Mouse (Mus musculus) forebrain, embryonic 13.5 days (tissue): ENCODE data around the gene Pde3a. TPM values are rescaled to one million over a fixed set of nuclear protein-coding genes. Genes with fewer than 3 reads are reported as not detected.

Experiments
- ATAC-seq: fragments of 200-750 bp; cut with Nextera tagmentation; 2 replicates; pipeline ENCODE4 v1.8.0; 2017
- H3K27ac ChIP-seq: fragments of 300-500 bp; sonication (generic); 2 replicates; pipeline ENCODE4 v1.5.1; 2015; ENCODE audit warnings: inconsistent platforms, mild to moderate bottlenecking, moderate library complexity
- H3K27me3 ChIP-seq: fragments of 300-500 bp; sonication (generic); 2 replicates; pipeline ENCODE4 v1.6.1; 2015; ENCODE audit warnings: mild to moderate bottlenecking, inconsistent platforms
- H3K36me3 ChIP-seq: fragments of 300-500 bp; sonication (generic); 2 replicates; pipeline ENCODE4 v1.6.1; 2015; ENCODE audit warnings: mild to moderate bottlenecking, inconsistent platforms; ENCODE audit not compliant: poor library complexity, severe bottlenecking
- H3K4me1 ChIP-seq: fragments of 300-500 bp; sonication (generic); 2 replicates; pipeline ENCODE4 v1.6.1; 2015; ENCODE audit warnings: inconsistent platforms
- H3K4me2 ChIP-seq: fragments of 300-500 bp; sonication (generic); 2 replicates; pipeline ENCODE4 v1.6.1; 2015; ENCODE audit warnings: inconsistent platforms, mild to moderate bottlenecking, moderate library complexity
- H3K4me3 ChIP-seq: fragments of 300-500 bp; sonication (generic); 2 replicates; pipeline ENCODE4 v1.5.1; 2015; ENCODE audit warnings: mild to moderate bottlenecking, inconsistent platforms
- H3K9ac ChIP-seq: fragments of 300-500 bp; sonication (generic); 2 replicates; pipeline ENCODE4 v1.6.1; 2015; ENCODE audit warnings: mild to moderate bottlenecking, inconsistent platforms
- H3K9me3 ChIP-seq: fragments of 300-500 bp; sonication (generic); replicated peaks from 2 replicates; pipeline ENCODE4 v1.6.1; 2016; ENCODE audit warnings: inconsistent platforms
- WGBS: fragments of 180-500 bp; shearing (Covaris S2); methylation state at CpG from one replicate; pipeline ENCODE4 v1.1.7; 2015; 5-methylcytosine and 5-hydroxymethylcytosine counted together
- polyA plus RNA-seq: library from polyadenylated mRNA; unstranded; fragments of >200 nt; fragmentation: Nextera tagmentation; extraction: Ambion mirVana; gene quantifications from 2 replicates; pipeline ENCODE4 v1.2.1, GENCODE M21; 2015

Pde3a gene
- polyA plus RNA-seq, 1 experiment from 2014 or later: 0.84 TPM

GRCm38 (mm10) chr6:141485302-141486021 lies 236.4 kb downstream of the Pde3a start:
- Histone ChIP-seq H3K9me3 (no peaks in the 10 kb centered on the region), H3K27ac (no peak overlapping the region), H3K4me2 (no peak overlapping the region), H3K36me3 (no peaks in the 10 kb centered on the region), H3K27me3 (no peaks in the 10 kb centered on the region), H3K9ac (no peak overlapping the region), H3K4me3 (no peak overlapping the region), H3K4me1 (peaks cover 5% of the 10 kb centered on the region; the same call in 1 of the 2 replicates)
- ATAC-seq: peak; percentile 86
- WGBS: 43% methylated on average over 10 of the region's 10 CpGs

DNA sequence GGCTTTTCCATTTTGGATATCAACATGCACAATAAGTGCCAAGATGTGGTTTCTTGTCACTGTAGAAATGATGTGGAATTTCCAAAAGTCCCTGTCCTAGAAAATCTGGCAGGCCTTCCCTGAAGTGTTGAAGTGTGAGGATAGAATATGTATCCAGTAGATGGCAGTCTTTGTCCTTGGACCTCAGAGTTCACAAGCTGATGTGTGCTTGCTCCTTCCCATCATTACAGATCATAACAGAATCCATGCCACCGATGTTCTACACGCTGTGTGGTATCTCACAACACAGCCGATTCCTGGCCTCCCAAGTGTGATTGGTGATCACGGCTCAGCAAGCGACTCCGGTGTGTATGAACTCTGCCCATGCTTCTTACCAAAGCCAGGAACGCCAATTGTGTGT lies 238.2 kb downstream of the Pde3a start:
- WGBS: 62% methylated on average over 7 of the region's 7 CpGs
- Histone ChIP-seq H3K27me3 (no peaks in the 10 kb centered on the region; the same call in 1 of the 2 replicates), H3K36me3 (no peaks in the 10 kb centered on the region), H3K4me2 (no peak overlapping the region), H3K27ac (no peak overlapping the region), H3K4me3 (no peak overlapping the region), H3K4me1 (peaks cover 5% of the 10 kb centered on the region; the same call in 1 of the 2 replicates), H3K9me3 (no peaks in the 10 kb centered on the region), H3K9ac (no peak overlapping the region)
- peak; percentile 61 for ATAC-seq

DNA sequence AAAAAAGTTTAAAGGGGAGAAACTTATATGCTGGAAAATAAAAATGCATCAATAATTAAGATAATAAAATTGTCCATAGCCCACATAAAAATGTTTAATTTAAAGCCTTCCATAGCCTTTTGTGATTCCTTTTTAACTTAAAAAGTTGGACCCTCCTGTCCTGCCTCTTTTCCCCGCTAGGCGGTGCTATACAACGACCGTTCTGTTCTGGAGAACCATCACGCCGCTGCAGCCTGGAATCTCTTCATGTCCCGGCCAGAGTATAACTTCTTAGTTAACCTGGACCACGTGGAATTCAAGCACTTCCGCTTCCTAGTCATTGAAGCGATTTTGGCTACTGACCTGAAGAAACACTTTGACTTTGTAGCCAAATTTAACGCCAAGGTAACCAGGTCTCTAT lies 239.6 kb downstream of the Pde3a start:
- peaks cover 6% of the 10 kb centered on the region for H3K27me3 ChIP-seq
- 15% methylated on average over 11 of the region's 11 CpGs for WGBS
- no peak overlapping the region for H3K4me2 ChIP-seq
- no peak overlapping the region for H3K4me3 ChIP-seq
- no peaks in the 10 kb centered on the region for H3K9me3 ChIP-seq
- no peak overlapping the region for H3K27ac ChIP-seq
- no peak overlapping the region for H3K9ac ChIP-seq
- peaks cover 5% of the 10 kb centered on the region; the same call in 1 of the 2 replicates for H3K4me1 ChIP-seq
- H3K36me3 ChIP-seq: no peaks in the 10 kb centered on the region
- ATAC-seq: 0 out of 2 replicates have a peak, but pooled peaks have one; percentile 37

DNA sequence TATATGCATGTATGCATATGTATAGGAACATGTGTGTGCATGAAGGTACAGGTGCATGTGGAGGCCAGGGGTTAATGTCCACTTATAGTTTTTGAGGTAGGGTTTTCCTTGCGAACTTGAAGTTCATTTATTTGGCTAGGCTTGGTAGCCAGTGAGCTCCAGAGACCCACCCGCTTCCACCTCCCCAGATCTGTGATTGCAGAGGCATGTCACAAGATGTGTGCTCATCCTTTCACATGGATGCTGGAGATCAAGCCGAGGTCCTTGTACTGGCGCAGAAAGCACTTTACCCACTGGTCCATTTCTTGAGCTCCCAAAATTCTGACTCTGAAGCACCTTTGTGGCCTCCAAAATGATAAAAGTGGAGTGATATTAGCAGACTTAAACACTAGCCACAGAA lies 245.8 kb downstream of the Pde3a start:
- Histone ChIP-seq H3K4me1 (peaks cover 25% of the 10 kb centered on the region), H3K4me2 (no peak overlapping the region), H3K4me3 (no peak overlapping the region), H3K36me3 (no peaks in the 10 kb centered on the region), H3K27ac (peak overlapping the region; percentile 31; the same call in 1 of the 2 replicates), H3K9ac (no peak overlapping the region), H3K27me3 (peaks cover 7% of the 10 kb centered on the region), H3K9me3 (no peaks in the 10 kb centered on the region; the same call in 1 of the 2 replicates)
- WGBS: 57% methylated on average over 4 of the region's 4 CpGs
- ATAC-seq: no peak

- Histone ChIP-seq H3K36me3 (no peaks in the 10 kb centered on the region), H3K27me3 (peaks cover 7% of the 10 kb centered on the region), H3K27ac (peak overlapping the region; percentile 84), H3K4me3 (no peak overlapping the region), H3K9me3 (no peaks in the 10 kb centered on the region; the same call in 1 of the 2 replicates), H3K9ac (no peak overlapping the region), H3K4me2 (peak overlapping the region; percentile 18), H3K4me1 (peaks cover 25% of the 10 kb centered on the region)
- ATAC-seq: peak; percentile 93
- 2% methylated on average over 13 of the region's 13 CpGs for WGBS
Observed at GRCm38 (mm10) chr6:141495634-141496418, 246.8 kb downstream of the Pde3a start.

- H3K4me1 ChIP-seq: peaks cover 23% of the 10 kb centered on the region
- H3K27me3 ChIP-seq: no peaks in the 10 kb centered on the region
- no peak overlapping the region for H3K9ac ChIP-seq
- ATAC-seq: no peak
- H3K9me3 ChIP-seq: no peaks in the 10 kb centered on the region; the same call in 1 of the 2 replicates
- H3K4me2 ChIP-seq: no peak overlapping the region
- no peak overlapping the region for H3K27ac ChIP-seq
- H3K36me3 ChIP-seq: no peaks in the 10 kb centered on the region
- no peak overlapping the region for H3K4me3 ChIP-seq
Observed at GRCm38 (mm10) chr6:141499511-141499910, 250.4 kb downstream of the Pde3a start.

- H3K36me3 ChIP-seq: no peaks in the 10 kb centered on the region
- H3K27me3 ChIP-seq: no peaks in the 10 kb centered on the region
- WGBS: 86% methylated on average over 3 of the region's 3 CpGs
- no peak for ATAC-seq
- no peak overlapping the region for H3K4me2 ChIP-seq
- peaks cover 9% of the 10 kb centered on the region for H3K4me1 ChIP-seq
- H3K4me3 ChIP-seq: no peak overlapping the region
- H3K9me3 ChIP-seq: no peaks in the 10 kb centered on the region; the same call in 1 of the 2 replicates
- no peak overlapping the region for H3K27ac ChIP-seq
- no peak overlapping the region for H3K9ac ChIP-seq
Observed at GRCm38 (mm10) chr6:141501171-141501570, 252.1 kb downstream of the Pde3a start.

- 87% methylated on average over 2 of the region's 2 CpGs for WGBS
- no peaks in the 10 kb centered on the region for H3K27me3 ChIP-seq
- H3K4me3 ChIP-seq: no peak overlapping the region
- no peak overlapping the region for H3K9ac ChIP-seq
- no peak for ATAC-seq
- H3K4me1 ChIP-seq: 0 out of 2 replicates have a peak, but pooled peaks cover 9% of the 10 kb centered on the region
- no peak overlapping the region for H3K4me2 ChIP-seq
- no peak overlapping the region for H3K27ac ChIP-seq
- no peaks in the 10 kb centered on the region for H3K9me3 ChIP-seq
- H3K36me3 ChIP-seq: no peaks in the 10 kb centered on the region
Observed at GRCm38 (mm10) chr6:141522541-141522940, 273.5 kb downstream of the Pde3a start.

DNA sequence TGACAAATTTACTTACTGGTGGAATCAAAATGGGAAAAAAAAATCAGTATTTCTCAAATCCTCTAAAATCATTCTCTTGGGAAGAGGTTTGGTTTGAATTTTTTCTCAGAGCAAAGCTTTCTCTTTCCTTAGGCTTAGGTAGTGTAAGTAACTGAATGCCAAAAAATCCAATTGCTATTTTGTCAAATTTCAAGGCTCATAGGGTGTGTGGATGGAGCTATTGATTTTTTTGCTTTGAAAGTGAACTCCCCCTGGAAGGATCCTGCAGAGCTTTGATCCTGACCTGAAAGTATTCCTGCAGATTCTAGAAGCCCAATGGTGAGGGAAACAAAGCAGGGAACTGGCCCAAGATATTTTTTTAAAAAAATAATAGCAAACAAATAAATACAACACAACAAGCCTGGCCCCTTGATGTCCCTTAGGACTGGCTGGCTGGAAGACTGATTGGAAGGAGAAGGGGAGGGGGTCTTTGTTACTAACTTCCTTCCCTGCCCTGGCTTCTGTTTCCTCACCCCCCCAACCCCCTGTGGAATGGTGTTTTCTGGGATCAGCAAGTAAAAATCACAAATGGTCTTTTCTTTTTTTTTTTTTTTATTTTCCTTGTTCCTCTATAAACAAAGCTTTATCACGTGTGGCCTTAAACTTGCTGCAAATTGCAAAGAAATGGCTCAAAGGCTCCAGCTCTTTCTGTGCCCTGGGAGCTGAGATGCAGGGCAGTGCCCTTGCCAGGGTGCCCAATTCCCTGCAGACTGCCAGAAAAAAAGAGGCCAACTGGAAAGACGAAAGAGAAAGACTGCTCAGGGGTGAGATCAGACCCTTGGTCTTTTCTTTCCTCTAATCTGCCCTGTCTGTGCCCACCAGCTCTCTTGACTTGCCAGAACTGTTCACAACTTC lies 274.9 kb downstream of the Pde3a start, which contains the start of gene Slco1c1:
Gene Slco1c1, plus strand, starts transcription at position 622 of the 894 bp plus-strand sequence.
- H3K9me3 ChIP-seq: no peaks in the 10 kb centered on the region
- no peak within 1 kb of the TSS for H3K4me2 ChIP-seq
- ATAC-seq: peak; percentile 61; the same call in 1 of the 2 replicates
- no peak within 1 kb of the TSS for H3K9ac ChIP-seq
- H3K36me3 ChIP-seq: no peaks in the 10 kb centered on the region
- no peak within 1 kb of the TSS for H3K4me3 ChIP-seq
- 0 out of 2 replicates have a peak, but pooled peaks cover 9% of the 10 kb centered on the region for H3K4me1 ChIP-seq
- WGBS: 23% methylated on average over 2 of the region's 2 CpGs
- no peaks in the 10 kb centered on the region for H3K27me3 ChIP-seq
- no peak within 1 kb of the TSS for H3K27ac ChIP-seq

GRCm38 (mm10) chr6:141525787-141526186 lies 276.7 kb downstream of the Pde3a start:
- Histone ChIP-seq H3K9me3 (no peaks in the 10 kb centered on the region), H3K9ac (no peak overlapping the region), H3K27me3 (no peaks in the 10 kb centered on the region), H3K27ac (no peak overlapping the region), H3K36me3 (no peaks in the 10 kb centered on the region), H3K4me1 (0 out of 2 replicates have a peak, but pooled peaks cover 9% of the 10 kb centered on the region), H3K4me3 (no peak overlapping the region), H3K4me2 (no peak overlapping the region)
- peak; percentile 68 for ATAC-seq
- WGBS: 50% methylated on average over 1 of the region's 1 CpGs

- Histone ChIP-seq H3K4me1 (peaks cover 4% of the 10 kb centered on the region; the same call in 1 of the 2 replicates), H3K9ac (no peak overlapping the region), H3K36me3 (no peaks in the 10 kb centered on the region), H3K27ac (no peak overlapping the region), H3K4me2 (no peak overlapping the region), H3K9me3 (no peaks in the 10 kb centered on the region), H3K4me3 (no peak overlapping the region), H3K27me3 (no peaks in the 10 kb centered on the region)
- ATAC-seq: no peak
- 45% methylated on average over 6 of the region's 6 CpGs for WGBS
Observed at GRCm38 (mm10) chr6:141530865-141531264, 281.8 kb downstream of the Pde3a start.
